Comparison of ENCODE assay signal across 9 mouse cellular contexts in genomic region chr14:55148363-55148915, GRCm38 (mm10). TPM values are rescaled to one million over a fixed set of nuclear protein-coding genes. Genes with fewer than 3 reads are reported as not detected.
DNase-seq lines count a peak whose midpoint lies in the region; ATAC-seq lines count a peak whose summit lies in the region.
"Had no signal": no experiment of that assay in that cellular context is flagged by ENCODE, and none has a peak within 500 bp of the region (broad histone marks: within the 10 kb centered on the region; RNA-seq: fewer than 3 reads in every experiment).

No protein-coding gene starts in this region.

- H3K4me3 ChIP-seq in kidney, embryonic 14.5 days (ENCODE audit: low read length): no peak overlapping the region
- no peak overlapping the region for H3K4me3 ChIP-seq in liver, embryonic 11.5 days (ENCODE audit: low read depth, low read length)
- no peak overlapping the region for H3K4me3 ChIP-seq in neural tube, embryonic 14.5 days (ENCODE audit: low read depth, low read length)
- H3K4me3 ChIP-seq: erythroblast, embryonic 14.5 days had no signal

- H3K36me3 ChIP-seq in kidney, embryonic 14.5 days (ENCODE audit: control insufficient read depth, insufficient read depth, low read length): no peaks in the 10 kb centered on the region
- H3K36me3 ChIP-seq in liver, embryonic 11.5 days (ENCODE audit: control insufficient read depth, insufficient read depth, low read length): no peaks in the 10 kb centered on the region
- no peaks in the 10 kb centered on the region for H3K36me3 ChIP-seq in neural tube, embryonic 14.5 days (ENCODE audit: control insufficient read depth, insufficient read depth, low read length)

- H3K9me3 ChIP-seq in kidney, embryonic 14.5 days (ENCODE audit: control insufficient read depth, low read length): no peaks in the 10 kb centered on the region
- no peaks in the 10 kb centered on the region for H3K9me3 ChIP-seq in liver, embryonic 11.5 days (ENCODE audit: control insufficient read depth, low read length)
- no peaks in the 10 kb centered on the region for H3K9me3 ChIP-seq in neural tube, embryonic 14.5 days (ENCODE audit: control insufficient read depth, low read length)

- WGBS in kidney, embryonic 14.5 days: 30% methylated on average over 5 of the region's 5 CpGs
- 38% methylated on average over 5 of the region's 5 CpGs for WGBS in liver, embryonic 11.5 days
- WGBS in neural tube, embryonic 14.5 days: 28% methylated on average over 5 of the region's 5 CpGs

- H3K4me1 ChIP-seq in kidney, embryonic 14.5 days (ENCODE audit: control insufficient read depth, insufficient read depth, low read length): no peaks in the 10 kb centered on the region
- peaks cover 8% of the 10 kb centered on the region for H3K4me1 ChIP-seq in liver, embryonic 11.5 days (replicated peaks; ENCODE audit: control insufficient read depth, insufficient read depth, low read length)
- H3K4me1 ChIP-seq in neural tube, embryonic 14.5 days (ENCODE audit: control insufficient read depth, insufficient read depth, low read length): peaks cover 4% of the 10 kb centered on the region; the same call in 1 of the 2 replicates

- no peak overlapping the region for H3K4me2 ChIP-seq in kidney, embryonic 14.5 days (replicated peaks; ENCODE audit: low read depth, low read length)
- no peak overlapping the region for H3K4me2 ChIP-seq in liver, embryonic 11.5 days
- H3K4me2 ChIP-seq in neural tube, embryonic 14.5 days (ENCODE audit: low read depth, low read length): no peak overlapping the region

- no peaks in the 10 kb centered on the region for H3K27me3 ChIP-seq in kidney, embryonic 14.5 days (ENCODE audit: control insufficient read depth, insufficient read depth, low read length)
- no peaks in the 10 kb centered on the region for H3K27me3 ChIP-seq in liver, embryonic 11.5 days (replicated peaks; ENCODE audit: control insufficient read depth, insufficient read depth, low read length)
- no peaks in the 10 kb centered on the region for H3K27me3 ChIP-seq in neural tube, embryonic 14.5 days (ENCODE audit: control insufficient read depth, insufficient read depth, low read length)

- no peak overlapping the region for H3K27ac ChIP-seq in kidney, embryonic 14.5 days (ENCODE audit: low read depth, low read length)
- no peak overlapping the region for H3K27ac ChIP-seq in liver, embryonic 11.5 days (ENCODE audit: low read depth, low read length)
- no peak overlapping the region for H3K27ac ChIP-seq in neural tube, embryonic 14.5 days (ENCODE audit: low read depth, low read length)

- H3K9ac ChIP-seq in kidney, embryonic 14.5 days (ENCODE audit: low read depth, low read length): no peak overlapping the region
- no peak overlapping the region for H3K9ac ChIP-seq in liver, embryonic 11.5 days (ENCODE audit: low read depth, low read length)
- H3K9ac ChIP-seq in neural tube, embryonic 14.5 days (replicated peaks; ENCODE audit: low read depth, low read length): no peak overlapping the region

- ATAC-seq in kidney, embryonic 14.5 days (ENCODE audit: low FRiP score, low TSS enrichment): peak; percentile 41; the same call in 1 of the 2 replicates
- no peak for ATAC-seq in liver, embryonic 11.5 days (replicated peaks; ENCODE audit: low FRiP score)
- peak; percentile 80 for ATAC-seq in neural tube, embryonic 14.5 days (ENCODE audit: low read depth)

- DNase-seq in 416B (ENCODE audit: low read depth): peak; percentile 65
- DNase-seq in NIH3T3 (ENCODE audit: low read depth): peak; percentile 71
- DNase-seq in cerebellum, adult 9-10 months: peak; percentile 83
- DNase-seq in frontal cortex, postnatal 36 days (ENCODE audit: low spot score in 2 of 2): peak; percentile 69 to 71
- peak; percentile 54 for DNase-seq in liver, embryonic 11.5 days (ENCODE audit: low spot score)
- peak; percentile 58 for DNase-seq in thymus, postnatal 25 days

RNA-seq across cellular contexts. Expression of gene Jph4, which starts 31.7 kb away (rescaled TPM):
- 0.43 and 0.55 TPM in 2 replicates for polyA plus RNA-seq in kidney, embryonic 14.5 days (2014; fragmentation: Nextera tagmentation; extraction: Ambion mirVana)
- 0.44 and 0.60 TPM in 2 replicates for polyA plus RNA-seq in liver, embryonic 11.5 days (2014; fragmentation: Nextera tagmentation; extraction: Ambion mirVana)
- 36.2 and 41.3 TPM in 2 replicates for polyA plus RNA-seq in neural tube, embryonic 14.5 days (2014; fragmentation: Nextera tagmentation; extraction: Ambion mirVana)
- polyA plus RNA-seq: erythroblast, embryonic 14.5 days had no signal

RNA-seq across cellular contexts. Expression of gene Ap1g2, which starts 42.0 kb away (rescaled TPM):
- 11.4 and 17.8 TPM in 2 replicates for polyA plus RNA-seq in kidney, embryonic 14.5 days (2014; fragmentation: Nextera tagmentation; extraction: Ambion mirVana)
- 45.1 and 52.9 TPM in 2 replicates for polyA plus RNA-seq in liver, embryonic 11.5 days (2014; fragmentation: Nextera tagmentation; extraction: Ambion mirVana)
- polyA plus RNA-seq in neural tube, embryonic 14.5 days (2014; fragmentation: Nextera tagmentation; extraction: Ambion mirVana): 5.4 and 7.0 TPM in 2 replicates

RNA-seq across cellular contexts. Expression of gene Thtpa, which starts 53.9 kb away (rescaled TPM):
- polyA plus RNA-seq in kidney, embryonic 14.5 days (2014; fragmentation: Nextera tagmentation; extraction: Ambion mirVana): 14.5 and 21.8 TPM in 2 replicates
- 10.5 and 12.6 TPM in 2 replicates for polyA plus RNA-seq in liver, embryonic 11.5 days (2014; fragmentation: Nextera tagmentation; extraction: Ambion mirVana)
- polyA plus RNA-seq in neural tube, embryonic 14.5 days (2014; fragmentation: Nextera tagmentation; extraction: Ambion mirVana): 29.3 and 32.0 TPM in 2 replicates

RNA-seq across cellular contexts. Expression of gene Zfhx2, which starts 56.3 kb away (rescaled TPM):
- 5.8 and 6.4 TPM in 2 replicates for polyA plus RNA-seq in kidney, embryonic 14.5 days (2014; fragmentation: Nextera tagmentation; extraction: Ambion mirVana)
- polyA plus RNA-seq in liver, embryonic 11.5 days (2014; fragmentation: Nextera tagmentation; extraction: Ambion mirVana): 2.1 and 2.8 TPM in 2 replicates
- polyA plus RNA-seq in neural tube, embryonic 14.5 days (2014; fragmentation: Nextera tagmentation; extraction: Ambion mirVana): 23.9 and 27.3 TPM in 2 replicates

Comparison
In these comparisons a context has a peak if more than half of its experiments do, and no peak if none do; other contexts are left out.
1. RNA of gene Jph4, which starts 31.7 kb away (polyA plus RNA-seq): 36.2 to 41.3 TPM in neural tube, embryonic 14.5 days; 0.44 to 0.60 TPM in liver, embryonic 11.5 days and 0.43 to 0.55 TPM in kidney, embryonic 14.5 days; every median in the first group is over 10 times any median in the second.
2. Peak in every context shown above with its lines, with median percentiles within 50 percentile points of each other: DNase-seq.